Mouse (Mus musculus): ENCODE data around the gene Gpr107.

Gene Gpr107

GRCm38 (mm10) chr2:31201851-31202250 lies 49.7 kb downstream of the Gpr107 start:
- DNase-seq (ENCODE audit: low spot score), result no peak

- no peak for DNase-seq (ENCODE audit: low spot score)
Measured at GRCm38 (mm10) chr2:31202357-31202756, 50.2 kb downstream of the Gpr107 start.

- no peak for DNase-seq (ENCODE audit: low spot score)
Measured at GRCm38 (mm10) chr2:31202956-31203355, 50.8 kb downstream of the Gpr107 start.

GRCm38 (mm10) chr2:31204677-31205076 lies 52.6 kb downstream of the Gpr107 start:
- no peak for DNase-seq (ENCODE audit: low spot score)

DNA sequence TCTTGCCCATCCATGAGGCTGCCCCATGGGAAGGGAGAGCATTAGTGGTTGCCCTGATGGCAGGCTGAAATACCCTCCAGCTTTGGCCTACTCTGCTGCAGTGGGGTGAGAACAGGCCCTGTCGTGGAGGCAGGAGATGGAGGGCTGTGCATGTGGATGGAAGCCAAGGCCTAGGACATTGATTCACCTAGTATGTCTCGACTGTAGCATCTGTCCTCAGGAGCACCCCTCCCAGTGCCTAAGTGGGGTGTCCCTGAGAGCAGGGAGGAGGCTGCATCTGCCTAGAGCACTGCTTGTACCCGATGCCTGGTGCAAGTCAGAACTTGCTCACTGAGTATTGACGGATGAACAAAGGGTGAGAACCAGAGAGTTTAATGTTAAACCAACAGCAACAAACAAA lies 54.1 kb downstream of the Gpr107 start:
- no peak for DNase-seq (ENCODE audit: low spot score)

DNA sequence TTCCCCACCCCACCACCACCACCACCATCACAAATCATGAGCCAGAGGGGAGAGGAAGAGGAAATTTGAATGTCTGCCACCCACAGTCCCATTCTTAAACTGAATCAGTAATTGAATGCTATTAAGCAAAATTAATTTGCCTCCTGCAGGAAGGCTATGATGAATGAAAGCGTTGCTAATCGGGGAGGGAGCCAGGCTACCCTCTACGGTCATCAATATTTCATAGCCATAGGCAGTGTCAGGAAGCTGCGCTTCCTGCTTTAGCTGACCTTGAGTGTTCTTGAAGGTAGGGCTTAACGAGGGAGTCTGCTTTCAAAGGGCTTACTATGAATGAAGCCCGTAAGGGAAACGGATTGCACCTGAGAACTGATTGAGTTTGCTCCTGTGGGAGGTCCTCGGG lies 54.8 kb downstream of the Gpr107 start:
- no peak for DNase-seq (ENCODE audit: low spot score)

GRCm38 (mm10) chr2:31208544-31209142 lies 56.5 kb downstream of the Gpr107 start:
- no peak for DNase-seq (ENCODE audit: low spot score)

DNA sequence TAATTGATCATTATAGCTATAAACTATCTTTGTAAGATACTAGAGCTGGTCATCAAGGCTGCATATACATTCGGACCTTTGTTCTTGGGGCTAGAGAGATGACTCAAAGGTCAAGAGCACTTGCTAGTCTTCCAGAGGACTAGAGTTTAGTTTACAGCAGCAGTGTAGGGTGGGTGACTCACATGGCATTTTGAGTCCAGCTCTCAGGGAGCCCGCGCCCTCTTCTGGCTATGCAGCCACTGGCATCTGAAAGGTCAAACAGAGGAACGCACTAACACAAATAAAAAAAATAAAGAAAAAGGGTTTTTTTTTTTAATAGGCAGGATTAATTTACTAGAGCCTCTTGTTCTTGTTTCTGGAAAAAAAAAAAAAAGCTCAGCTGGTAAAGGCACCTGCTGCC lies 57.4 kb downstream of the Gpr107 start:
- DNase-seq (ENCODE audit: low spot score), result no peak

DNA sequence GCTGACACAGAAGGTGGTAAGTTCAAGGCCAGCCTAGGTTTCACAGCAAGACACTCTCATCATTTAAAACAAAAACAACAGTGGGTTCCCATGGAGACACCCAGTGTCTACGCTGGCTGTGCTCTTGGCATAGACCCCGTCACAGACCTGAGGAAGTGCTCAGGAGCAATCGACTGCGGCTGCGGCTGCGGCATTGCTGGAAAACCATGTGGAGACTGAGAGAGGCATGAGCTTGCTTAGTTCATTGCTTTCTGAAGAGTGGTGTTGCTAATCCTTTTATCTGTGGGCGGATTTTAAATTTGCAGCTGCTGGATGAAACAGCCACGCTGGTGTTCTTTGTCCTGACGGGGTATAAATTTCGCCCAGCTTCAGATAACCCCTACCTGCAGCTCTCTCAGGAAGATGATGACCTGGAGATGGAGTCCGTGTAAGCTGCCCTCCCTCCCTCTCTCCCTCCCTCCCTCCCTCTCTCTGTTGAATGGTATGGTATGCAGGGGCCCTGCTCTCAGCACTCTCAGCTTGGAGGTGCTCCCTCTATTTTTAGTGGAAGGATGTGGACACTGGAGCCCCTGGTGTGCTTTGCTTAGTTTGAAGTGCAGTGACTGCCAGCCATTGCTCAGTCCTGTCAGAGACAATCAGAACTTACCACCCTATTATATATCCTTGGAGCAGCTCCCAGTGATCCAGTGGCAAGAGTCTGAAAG lies 58.2 kb downstream of the Gpr107 start:
- DNase-seq (ENCODE audit: low spot score), result no peak

GRCm38 (mm10) chr2:31211204-31211603 lies 59.1 kb downstream of the Gpr107 start:
- DNase-seq (ENCODE audit: low spot score), result no peak

DNA sequence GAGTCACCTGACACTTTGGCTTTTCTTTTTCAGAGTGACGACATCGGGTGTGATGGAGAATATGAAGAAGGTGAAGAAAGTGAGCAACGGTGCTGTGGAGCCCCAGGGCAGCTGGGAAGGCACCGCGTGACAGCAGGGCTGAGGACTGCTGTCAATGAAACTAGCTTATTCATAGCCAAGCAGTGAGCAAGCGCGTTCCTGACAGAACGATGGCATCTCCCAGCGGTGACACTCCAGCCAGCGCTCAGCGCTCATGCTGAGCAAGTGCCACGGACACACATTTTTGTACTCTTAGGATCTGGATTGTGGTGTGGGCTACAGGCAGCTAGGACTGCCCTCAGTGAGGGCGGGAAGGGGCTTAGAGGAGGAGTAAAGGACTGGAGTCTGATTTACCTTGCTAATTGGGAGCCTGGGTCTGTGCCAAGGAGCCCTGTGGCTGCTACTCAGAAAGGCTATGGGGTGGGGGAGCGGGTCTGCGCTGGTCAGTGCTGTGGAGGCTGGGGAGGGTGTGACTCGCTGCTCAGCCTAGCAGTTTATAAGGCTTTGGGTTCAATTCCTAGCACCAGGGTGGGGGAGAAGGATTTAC lies 62.2 kb downstream of the Gpr107 start:
- DNase-seq (ENCODE audit: low spot score), result no peak

DNA sequence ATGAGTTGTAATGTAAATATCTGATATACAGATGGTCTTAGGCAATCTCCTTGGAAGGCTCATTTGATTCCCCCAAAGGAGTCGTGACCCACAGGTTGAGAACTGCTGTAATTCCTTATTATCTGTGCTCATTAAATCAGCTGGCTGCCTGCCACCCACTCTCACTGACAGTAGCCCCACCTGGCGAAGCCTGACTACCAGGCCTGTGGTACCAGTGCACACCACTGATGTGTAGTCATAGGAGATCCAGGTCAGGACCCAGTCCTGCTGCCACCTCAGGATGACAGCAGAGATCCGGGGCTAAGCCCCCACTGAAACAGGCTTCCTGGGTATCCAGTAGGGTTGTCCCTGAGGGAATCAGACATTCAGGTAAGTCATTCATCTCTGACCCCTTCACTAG lies 66.5 kb downstream of the Gpr107 start:
- no peak for DNase-seq (ENCODE audit: low spot score)

DNA sequence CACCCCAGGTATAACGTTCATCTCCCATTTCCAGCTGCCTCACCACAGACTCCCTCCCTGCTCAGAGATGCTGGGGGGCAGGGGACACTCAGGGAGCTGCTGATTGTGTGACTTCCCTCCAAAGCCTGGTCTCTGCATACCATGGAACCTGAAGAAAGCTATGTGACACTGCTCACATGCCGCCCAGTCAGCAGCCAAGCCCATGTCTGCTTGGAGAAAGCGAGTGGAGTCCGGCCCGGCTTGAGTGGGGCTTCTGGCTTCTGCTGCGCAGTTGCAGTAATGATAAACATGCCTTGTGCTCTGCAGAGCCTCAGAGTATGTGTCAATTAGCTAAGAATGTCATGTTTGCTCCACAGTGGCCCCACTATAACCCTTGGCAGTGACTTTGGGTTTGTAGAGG lies 67.4 kb downstream of the Gpr107 start:
- no peak for DNase-seq (ENCODE audit: low spot score)

GRCm38 (mm10) chr2:31220844-31221243 lies 68.7 kb downstream of the Gpr107 start:
- no peak for DNase-seq (ENCODE audit: low spot score)

DNA sequence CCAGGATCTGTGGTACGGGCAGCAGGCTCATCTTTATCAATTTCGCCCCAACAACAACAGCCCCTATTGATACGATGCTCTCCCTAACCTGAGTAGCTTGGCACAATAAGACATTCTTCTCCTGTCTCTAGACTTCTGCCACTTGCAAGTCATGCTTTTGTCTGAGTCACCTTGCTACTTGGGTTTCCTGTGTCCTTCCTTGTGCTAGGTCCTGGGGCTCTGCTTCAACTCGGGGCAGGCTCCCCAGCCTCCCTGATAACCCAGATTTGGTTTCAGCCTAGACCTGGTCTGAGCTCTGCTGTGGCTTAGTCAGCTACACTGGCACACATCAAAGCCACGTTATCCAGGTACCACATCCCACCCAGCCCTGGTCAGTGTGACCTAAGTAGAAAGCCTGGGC lies 69.5 kb downstream of the Gpr107 start:
- no peak for DNase-seq (ENCODE audit: low spot score)

- no peak for DNase-seq (ENCODE audit: low spot score)
Measured at GRCm38 (mm10) chr2:31228768-31229311, 76.7 kb downstream of the Gpr107 start.

DNA sequence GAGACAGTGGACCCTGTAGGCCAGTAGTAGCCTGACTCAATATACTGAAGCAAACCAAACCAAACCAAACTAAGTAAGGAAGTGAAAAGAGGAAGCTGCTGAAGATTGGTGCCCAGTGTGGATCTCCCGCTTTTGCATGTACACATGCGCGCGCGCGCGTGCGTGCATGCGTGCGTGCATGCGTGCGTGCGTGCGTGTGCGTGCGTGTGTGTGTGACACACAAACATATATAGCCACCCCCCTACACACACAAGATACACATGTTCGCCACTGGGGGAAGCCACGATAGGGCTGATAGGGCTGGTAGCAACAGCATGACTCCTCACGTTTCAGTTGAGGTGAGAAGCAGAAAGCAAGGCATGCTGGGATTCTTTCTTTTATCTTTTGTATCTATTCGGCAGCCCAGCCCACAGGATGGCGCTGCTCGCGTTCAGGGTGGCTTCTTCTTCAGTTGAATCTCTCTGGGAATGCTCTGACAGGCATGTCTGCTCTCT lies 87.1 kb downstream of the Gpr107 start:
- DNase-seq (ENCODE audit: low spot score), result no peak

DNA sequence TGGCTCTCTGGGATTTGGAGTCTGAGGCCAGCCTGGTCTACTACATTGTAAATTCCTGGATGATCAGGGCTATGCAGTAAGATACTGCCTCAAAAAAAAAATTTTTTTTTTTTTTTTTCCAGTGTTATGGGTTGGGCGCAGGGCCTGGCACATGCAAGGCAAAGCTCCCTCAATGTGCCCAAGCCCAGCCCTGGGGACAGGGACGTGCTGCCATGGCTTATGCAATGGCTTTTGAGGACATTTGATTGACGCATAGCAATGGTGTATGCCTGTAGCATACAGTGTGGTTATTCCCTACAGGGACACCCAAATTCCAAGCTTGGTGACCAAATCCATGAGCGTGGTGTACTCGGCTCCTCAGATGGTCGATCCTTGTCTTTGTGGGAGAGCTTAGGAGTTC lies 87.7 kb downstream of the Gpr107 start:
- DNase-seq (ENCODE audit: low spot score), result no peak

- DNase-seq (ENCODE audit: low spot score), result no peak
Measured at GRCm38 (mm10) chr2:31241639-31242038, 89.5 kb downstream of the Gpr107 start.

GRCm38 (mm10) chr2:31244216-31244615 lies 92.1 kb downstream of the Gpr107 start:
- no peak for DNase-seq (ENCODE audit: low spot score)

DNA sequence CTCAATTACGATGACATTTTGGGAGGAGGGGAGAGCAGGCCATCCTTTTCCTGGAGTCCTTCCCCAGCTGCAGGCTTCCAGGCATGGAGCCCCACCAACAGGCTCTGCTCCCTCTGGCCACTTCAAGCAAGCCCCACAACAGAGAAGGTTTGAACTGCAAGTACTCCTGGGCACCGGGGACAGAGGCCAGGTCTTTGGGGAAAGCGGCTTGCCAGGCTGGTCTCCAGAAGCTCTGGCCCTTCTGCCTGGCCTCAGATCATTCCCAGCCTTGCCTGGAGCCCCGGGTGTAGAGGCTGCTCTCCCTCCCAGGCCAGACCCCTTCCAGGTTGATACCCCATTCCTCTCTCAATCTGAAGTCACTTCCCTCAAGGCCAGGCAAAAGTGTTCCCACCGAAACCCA lies 92.9 kb downstream of the Gpr107 start:
- DNase-seq (ENCODE audit: low spot score), result no peak

DNA sequence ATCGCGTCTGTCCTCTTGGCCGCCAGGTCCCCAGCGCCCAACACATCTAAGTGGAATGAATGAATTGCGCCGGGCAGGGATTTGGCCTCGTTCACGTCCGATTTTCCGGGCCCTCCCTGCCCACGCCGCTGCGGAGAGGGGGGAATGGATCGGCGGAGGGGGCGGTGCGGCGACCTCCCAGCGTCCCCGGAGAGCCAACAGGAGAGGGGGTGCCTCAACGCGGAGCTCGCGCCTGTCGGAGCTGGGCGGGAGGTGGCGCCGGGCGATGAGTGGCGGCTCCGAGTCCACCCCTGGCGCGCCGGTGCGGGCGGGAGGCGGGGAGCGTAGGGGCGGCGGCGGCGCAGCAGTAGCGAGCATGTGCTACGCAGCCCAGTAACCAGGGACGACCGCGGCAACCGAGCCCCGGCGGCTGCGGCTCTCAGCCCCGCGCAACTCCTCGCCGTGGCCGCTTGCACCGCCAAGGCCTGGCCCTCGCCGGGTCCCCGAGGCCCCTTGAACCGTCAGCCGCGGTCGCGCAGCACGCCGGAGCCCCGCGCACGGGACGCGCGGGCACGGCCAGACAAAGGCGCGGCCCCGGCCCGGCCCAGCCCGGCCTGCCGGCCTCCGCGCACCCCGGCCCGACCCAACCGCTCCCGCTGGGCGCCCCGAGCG lies 93.5 kb downstream of the Gpr107 start, which contains the start of gene Ncs1:
Ncs1 (plus strand) TSS at position 333 of the 651 bp plus-strand sequence.
- DNase-seq (ENCODE audit: low spot score), result no peak
